Mouse (Mus musculus): ENCODE data around the gene Trp53i11.

GRCm38 (mm10) chr2:93163750-93164335 is 23.5 kb upstream of the Trp53i11 start:
- TF ChIP-seq CTCF (IDR thresholded peaks at IDR 0.05; ENCODE audit: low read depth, low read length) (no peak), GATA1 (IDR thresholded peaks at IDR 0.05; ENCODE audit: borderline replicate concordance, low read length) (no peak), GATA2 (IDR thresholded peaks at IDR 0.05; ENCODE audit: borderline replicate concordance, low read depth, low read length) (no peak), POLR2AphosphoS5 (IDR thresholded peaks at IDR 0.05; ENCODE audit: insufficient replicate concordance, low read depth, low read length) (no peak)

All from G1E (cell line).